Mouse (Mus musculus): Measurements from ENCODE around the gene Chchd1.
A peak's percentile ranks its signal among the peaks of the same experiment; 100 is the strongest.

The Chchd1 gene

DNA sequence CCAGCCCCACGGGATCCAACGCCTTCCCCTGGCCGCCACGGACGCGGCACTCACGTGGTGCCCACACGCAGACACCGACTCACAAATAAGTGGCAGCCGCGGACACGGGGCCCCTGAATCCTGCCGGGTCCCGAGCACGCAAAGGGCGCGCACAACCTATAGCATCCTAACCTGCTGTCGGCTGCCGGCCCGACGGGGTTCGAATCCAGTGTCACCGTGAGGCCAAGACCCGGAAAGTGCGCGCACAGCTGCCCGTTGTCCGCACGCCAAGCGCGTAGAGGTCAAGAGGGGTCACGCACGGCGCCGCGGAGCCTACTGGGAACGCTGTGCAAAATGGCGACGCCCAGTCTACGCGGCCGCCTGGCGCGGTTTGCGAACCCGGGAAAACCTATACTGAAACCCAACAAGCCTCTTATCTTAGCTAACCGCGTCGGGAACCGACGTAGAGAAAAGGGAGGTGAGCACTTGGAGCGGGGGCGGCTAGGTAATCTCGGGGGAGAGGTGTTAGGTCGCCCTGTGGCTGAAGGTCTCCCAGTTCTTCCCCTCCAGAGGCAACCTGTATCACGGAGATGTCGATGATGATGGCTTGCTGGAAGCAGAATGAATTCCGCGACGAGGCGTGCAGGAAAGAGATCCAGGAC is at the start of gene Chchd1:
Chchd1 (plus strand) TSS at position 266 of the 641 bp plus-strand sequence.
- DNase-seq, result peak; percentile 91 to 95

DNA sequence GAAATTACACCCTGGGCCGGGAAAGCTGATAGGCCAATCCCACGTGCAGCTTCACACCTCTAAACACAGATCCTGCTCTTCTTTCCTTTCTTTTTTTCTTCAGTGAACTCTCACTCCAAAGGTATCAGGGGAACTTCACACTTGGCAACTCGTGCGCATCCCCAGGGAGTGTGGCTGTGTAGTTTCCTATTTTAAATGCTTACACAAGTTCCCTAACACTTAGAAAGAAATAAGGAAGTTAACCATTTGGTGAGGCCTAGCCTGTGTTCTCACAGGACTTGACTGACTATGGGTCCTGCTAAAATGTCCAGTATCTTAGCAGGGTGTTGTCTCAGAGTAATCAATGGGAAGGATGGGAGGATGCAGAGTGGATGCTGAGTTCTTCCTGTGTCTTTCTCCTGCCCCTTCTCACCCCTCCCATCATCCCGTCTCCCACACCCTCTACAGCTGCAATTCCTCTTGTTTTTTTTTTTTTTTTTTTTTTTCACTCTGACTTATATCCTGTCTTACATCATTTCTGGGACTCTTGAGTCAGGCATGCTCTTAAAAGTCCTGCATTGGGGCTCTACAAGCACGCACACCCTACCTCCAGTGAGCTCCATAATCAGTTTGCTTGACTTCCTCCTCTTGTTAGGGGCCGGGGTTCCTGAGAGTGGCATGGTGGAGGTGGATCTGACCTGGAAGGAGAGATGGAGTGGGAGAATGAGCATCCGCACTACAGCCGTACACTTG is 48.0 kb upstream of the Chchd1 start:
- no peak for DNase-seq

DNA sequence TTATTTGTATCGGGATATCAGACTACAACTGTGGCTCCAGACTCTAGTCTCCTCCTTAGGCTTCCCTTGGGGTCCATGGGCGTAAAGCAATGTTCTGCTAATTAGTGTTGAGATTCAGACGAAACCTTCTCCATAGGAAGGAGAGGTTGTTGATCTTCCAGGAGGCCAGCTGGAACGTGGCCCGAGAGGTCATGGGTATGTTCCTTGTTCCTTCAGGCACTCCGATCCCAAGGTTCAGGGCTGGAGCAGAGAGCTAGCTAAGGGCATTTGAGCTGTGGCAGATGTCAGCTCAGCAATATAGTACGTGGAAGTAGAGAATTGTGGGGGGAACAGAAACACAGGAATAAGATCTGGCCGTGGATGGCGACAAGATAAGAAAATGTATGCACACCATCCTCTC is 47.1 kb upstream of the Chchd1 start:
- no peak for DNase-seq

DNA sequence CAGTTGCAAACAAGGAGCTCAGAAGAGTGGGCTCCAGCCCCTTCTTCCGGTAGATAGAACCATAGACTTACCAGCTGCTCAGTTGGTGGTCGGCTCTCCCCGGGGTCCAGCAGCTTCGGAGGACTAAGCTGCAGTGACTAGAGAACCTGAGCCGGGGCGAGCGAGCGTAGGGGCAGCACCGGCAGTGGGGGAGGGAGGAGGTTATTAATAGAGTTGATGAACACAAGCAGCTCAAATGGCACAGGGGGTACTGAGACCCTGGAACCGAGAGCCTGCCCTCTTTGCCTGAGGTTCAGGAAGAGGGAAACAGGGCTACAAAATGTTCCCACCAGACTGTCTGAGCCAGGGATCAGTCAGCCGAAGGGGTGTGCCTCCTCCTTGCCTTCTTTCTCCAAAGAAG is 46.4 kb upstream of the Chchd1 start, which contains the start of gene Myoz1:
Myoz1 (minus strand) TSS at position 180 of the 400 bp plus-strand sequence.
- DNase-seq, result no peak

DNA sequence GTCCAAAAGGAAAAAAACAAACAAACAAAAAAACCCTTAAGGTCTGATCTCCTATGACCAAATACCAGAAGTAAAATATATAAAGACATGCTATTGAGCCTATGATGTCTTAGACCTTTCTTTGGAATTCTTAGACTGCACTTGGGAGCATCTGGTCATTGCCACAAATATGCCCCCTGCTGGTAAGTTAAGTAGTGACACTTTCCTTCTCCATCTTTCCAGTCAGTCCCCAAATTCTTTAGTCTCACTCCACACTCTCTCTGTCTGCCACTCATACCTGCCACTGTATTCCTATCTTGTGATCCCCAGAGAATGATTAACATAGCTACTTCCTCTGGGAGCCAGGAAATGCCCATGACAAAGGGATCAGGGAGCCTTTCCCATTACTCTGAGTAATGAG is 44.5 kb upstream of the Chchd1 start:
- DNase-seq, result peak; percentile 56 to 57

DNA sequence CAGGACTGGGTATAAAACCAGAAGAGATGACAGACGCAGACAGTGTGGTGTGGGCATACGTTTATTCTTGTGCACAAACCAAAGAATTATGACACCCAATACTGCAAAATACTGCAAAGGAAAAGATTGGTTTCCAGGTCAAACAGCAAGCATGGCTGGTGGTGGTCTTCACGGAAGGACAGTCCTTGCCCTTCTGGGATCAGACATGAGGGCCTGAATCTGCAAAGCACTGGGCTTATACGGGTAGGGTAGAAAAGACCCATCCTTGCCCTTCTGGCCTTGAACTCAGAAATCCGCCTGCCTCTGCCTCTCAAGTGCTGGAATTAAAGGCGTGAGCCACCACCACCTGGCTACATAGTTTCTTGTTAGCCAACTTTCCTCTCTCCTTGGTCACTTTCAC is 43.9 kb upstream of the Chchd1 start:
- DNase-seq, result no peak

DNA sequence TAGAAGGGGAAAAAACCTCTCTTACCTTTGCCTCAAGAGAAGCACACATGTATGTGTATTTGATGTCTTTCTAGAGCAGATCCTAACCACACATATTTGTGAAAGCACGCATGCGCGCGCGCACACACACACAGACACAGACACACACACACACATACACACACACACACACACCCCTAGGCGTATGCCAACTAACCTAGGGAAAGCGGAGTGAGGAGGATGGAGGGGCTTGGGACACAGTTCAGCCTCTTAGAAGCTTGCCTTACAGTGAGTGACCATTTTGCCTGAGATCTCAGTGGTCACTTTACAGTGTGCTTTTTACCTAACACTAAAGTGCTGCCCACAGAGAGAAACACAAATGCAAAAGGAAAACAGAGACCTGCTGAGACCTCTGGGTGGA is 43.1 kb upstream of the Chchd1 start:
- DNase-seq, result no peak

DNA sequence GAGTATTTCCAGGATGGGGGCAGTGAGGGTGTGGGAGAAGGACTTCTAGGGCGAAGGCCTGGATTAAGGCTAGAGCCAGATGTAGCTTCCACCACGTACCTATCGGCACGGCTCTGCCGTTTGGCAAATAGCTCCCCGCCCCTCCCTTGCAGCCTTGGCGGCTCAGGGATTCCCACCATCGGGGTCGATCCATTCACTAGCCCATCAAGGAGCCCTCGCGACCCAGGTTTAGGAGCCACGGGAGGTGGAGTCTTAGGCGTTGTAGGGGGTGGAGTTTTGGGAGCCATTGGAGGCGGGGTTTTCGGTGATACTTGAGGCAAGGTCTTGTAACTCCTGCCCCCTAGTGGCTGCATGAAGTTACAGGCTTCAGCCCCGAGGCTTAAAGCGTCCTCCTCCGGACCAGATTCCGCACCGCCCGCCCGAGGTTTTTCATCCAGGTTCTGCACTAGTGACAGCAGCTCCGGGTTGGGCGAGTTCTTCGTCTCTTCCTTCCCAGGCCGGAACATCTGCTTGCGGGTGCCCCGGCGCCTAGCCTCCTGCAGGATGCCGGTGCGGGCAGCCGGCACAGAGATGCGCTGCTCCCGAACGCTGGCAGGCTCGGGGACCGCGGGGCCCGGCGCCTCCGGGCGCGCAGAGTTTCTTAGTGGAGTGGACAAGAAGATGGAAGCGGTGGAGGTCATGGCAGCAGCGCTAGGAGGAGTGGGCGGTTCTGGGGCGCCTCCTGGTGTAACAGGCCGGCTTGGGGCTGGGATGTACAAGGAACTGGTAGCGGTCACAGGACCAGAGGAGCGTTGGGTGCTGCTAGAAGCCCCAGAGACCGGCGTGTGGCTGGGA is 41.8 kb upstream of the Chchd1 start:
- peak; percentile 95 to 97 for DNase-seq

DNA sequence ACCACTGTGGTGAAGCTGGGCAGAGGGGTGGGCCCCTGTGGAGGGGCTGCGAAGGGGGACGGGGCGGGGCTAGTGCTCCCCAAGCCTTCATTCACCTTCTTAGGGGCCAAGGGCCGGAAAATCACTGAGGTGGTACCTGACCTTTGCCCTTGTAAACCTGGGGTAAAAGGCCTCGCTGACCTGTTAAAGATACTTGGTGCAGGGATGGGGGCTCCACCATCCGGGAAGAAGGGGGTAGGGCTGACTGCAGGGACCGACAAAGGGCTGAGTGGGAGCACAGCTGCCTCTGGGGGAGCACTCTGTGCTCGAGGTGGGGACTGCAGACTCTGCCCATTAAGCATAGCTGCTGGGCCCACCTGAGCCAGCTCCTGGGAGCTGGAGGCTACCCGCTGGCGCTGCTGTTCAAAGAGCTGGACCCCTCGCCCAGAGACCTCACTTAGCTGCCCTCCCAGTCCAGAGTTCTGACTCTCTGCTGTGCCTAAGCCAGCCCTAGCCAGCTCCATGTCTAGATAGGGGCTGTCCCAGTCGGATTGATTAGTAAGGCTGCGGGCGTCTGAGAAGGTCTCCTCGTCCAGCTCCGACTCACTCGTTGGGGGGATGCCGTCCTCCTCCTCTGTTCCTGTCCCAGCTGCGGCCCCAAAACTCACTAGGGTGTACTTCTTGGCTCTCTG is 41.0 kb upstream of the Chchd1 start:
- peak; percentile 41 to 52 for DNase-seq

DNA sequence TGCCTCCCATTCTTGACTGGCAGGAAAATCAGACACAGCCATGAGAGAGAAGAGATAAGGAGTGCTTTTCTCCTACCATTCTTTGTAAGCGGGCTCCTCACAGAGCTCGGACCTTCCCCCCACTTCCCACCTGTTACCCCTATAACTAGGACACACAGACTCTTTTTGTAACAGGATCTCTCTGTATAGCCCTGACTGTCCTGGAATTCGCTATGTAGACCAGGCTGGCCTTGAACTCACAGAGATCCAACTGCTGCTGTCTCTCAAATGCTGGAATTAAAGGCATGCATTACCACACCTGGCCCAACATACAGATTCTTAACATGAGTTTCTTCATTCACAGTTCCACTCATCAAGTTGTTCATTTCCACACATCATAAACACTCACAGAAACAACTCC is 40.1 kb upstream of the Chchd1 start:
- no peak for DNase-seq

DNA sequence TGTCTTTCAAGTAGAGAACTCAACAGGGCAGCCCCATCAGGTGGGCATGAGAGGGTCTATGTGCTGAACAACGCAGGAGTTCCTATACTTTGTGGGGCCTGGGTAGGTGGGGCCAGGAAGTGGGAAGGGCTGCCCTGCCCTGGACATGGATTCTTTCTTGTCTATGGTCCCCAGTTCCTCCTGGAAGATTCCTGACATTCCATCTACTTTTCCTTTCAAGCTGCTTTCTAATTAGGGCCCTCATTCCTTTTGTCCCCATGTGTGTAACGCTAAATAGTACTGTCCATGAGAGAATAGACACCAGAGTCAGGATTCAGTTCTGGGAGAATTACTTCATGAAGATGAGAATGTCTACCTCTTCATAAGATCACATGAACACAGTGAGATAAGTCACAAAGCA is 39.2 kb upstream of the Chchd1 start:
- no peak for DNase-seq

DNA sequence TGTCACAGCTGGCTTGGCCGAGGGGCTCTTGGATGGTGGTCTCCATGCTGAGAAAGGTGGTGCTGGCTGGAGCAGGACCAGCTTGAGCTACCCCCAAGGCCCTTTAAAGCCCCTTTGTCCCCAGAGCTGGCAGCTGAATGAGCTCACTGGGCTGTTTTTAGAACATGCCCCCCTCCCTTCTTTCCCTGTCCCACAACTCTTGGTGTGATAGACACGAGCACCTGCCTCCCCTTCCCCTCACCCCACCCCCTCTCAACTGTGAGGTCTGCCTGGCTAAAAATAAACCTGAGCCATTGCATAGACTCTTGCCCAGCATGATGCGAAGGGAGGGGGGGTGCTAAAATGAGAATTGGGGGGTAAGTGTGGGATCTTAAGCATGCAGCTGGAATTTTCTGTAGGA is 38.4 kb upstream of the Chchd1 start:
- no peak for DNase-seq

DNA sequence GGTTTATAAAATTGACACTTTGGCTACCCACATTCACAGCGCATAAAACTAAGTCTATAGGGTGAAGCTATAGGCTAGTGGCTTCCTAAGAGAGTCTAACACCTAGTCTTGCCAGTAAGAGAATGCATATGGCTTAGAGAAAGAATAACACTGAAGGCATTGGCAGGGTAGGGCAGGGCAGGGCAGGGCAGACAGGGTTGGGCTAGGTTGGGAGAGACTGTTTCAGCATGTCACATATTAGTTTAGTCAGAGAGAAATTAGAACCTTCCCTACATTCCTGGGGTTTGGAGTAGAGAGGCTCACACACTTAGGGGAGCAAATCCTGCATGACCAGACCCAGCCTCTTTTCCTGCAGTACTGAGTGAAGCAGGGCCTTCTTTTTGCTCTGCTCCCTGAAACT is 35.3 kb upstream of the Chchd1 start:
- no peak for DNase-seq

DNA sequence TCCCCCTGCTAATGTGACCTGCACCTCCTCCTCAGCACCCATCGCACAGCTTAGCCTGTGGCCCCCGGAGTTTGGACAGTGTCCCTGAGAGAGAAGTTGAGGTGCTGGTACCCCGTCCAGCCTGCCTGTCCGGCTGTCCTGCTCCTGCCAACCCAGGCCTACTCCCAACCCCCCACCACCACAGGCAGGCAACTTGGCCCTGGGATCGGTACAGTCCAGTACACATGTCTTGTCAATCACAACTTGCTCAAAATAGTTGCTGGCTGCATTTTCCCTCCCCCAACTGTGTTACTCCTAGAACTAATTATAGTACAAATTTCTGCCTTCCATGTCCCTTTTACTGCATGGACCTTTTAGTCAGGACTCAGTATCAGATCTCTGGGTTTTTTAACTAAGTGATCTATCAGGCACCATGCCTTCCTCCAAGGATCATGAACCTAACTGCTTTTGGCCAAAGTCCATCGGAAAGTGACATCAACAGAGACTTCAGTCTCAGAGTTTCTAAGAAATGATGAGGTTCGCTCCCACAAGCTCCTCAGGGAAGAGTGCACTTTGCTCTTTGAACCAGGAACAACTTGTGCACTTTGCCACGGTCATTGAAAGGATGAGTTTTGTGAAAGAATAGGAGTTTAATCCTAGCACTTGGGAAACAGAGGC is 34.5 kb upstream of the Chchd1 start, which contains the start of gene Synpo2l:
Synpo2l (minus strand) TSS at position 201 of the 657 bp plus-strand sequence.
- peak; percentile 77 to 84 for DNase-seq

DNA sequence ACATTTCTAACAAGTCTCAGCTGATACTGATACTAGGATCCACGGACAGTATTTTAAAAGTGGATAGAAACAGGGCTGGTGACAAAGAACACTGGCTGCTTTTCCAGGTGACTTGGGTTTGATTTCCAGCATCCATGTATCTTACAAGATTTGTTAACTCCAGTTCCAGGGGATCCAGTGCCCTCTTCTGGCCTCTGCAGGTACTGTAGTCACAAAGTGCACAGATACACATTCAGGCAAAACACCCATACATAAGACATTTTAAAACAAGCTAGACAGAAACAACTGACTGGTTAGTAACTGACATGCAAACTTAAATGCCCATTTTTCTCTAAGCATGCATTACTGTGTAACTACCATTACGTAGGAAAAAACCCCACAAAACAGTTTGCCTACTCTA is 29.8 kb upstream of the Chchd1 start:
- DNase-seq, result peak; percentile 53 to 73

DNA sequence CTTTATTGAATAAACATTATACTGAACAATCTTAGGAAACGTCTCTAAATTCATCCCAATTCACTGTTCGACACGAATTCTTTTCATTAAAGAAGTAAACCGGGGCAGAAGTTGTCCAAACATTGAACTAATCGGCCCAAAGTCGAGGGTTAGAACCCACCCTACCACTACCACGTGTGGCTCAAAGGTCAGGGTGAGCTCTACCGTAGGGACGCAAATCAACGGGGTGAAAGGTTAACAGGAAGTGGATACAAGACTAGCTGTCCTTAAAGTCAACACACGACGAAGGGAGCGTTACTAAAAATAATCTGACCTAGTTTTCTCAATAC is 29.1 kb upstream of the Chchd1 start:
- DNase-seq, result peak; percentile 80 to 89

DNA sequence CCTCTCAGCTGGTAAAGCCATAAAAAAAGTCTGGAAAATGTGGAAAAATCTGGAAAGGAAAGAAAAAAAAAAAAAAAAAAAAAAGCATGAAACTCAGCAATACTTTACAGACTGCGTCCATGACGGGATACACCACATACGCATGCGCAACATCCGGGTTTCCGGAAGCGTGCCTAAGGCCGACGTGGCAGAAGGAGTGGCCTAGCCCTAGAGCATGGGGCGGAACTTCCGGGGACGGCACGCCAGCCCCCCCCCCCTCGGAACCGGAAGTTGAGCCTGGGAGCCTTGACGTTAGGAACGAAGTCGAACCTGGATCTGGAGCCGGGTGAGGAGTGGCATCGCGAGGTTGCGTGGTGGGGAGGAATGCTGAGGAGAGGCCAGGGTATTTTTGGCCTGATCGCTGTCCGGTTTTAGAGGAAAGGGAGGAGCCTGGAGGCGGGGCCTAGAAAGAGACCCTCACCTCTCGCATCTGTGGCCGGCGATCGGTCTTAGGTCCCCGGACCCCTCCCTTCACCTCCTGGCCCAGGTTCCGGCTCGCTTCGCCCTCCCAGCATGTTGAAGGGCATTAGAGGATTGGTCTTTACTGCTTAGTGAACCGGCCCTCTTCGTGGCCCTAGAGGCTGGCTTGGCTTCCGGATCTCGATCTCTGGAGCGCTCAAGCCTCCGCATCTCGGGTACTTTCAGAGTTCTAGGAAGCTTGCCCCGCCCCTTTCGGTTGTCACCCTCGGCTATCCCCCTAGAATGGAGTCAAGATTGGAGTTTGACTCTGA is 28.6 kb upstream of the Chchd1 start, which contains the start of gene Sec24c:
Sec24c (plus strand) TSS at position 245 of the 770 bp plus-strand sequence.
- peak; percentile 98 to 99 for DNase-seq

DNA sequence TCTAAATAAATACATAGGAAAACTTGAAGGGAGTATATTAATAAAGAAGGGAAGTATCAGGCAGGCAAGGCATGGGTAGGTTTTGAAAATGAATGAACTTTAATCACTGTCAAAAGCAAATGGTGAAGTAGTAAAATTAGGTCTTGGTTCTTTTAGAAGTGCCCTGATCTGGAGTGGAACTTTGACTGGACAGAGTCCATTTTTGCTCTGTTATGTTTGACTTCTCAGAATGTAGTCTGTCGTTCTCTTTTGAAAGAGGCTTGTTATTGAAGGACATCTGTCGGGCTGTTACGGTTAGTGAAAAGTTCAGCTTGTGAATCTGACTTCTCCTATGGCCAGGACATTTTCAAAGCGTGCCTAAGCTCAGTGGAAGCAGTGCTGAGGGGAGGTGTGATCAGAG is 24.9 kb upstream of the Chchd1 start:
- DNase-seq, result no peak

DNA sequence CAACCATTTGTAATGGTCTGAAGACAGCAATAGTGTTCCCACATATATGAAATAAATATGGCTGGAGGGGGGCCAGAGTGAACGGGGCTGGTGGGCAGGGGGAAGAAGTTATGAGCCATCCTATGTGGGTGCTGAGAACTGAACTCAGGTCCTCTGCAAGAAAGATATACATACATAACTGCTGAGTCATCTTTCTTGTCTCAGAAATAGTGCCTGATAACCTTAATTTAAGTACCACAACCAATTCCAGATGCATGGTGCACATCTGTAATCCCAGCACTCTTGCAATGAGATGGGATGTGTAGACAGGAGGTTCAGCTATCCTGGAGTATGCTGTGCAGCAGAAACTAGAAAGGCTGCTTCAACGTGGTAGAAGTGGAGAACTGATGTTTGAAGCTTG is 21.1 kb upstream of the Chchd1 start:
- no peak for DNase-seq

DNA sequence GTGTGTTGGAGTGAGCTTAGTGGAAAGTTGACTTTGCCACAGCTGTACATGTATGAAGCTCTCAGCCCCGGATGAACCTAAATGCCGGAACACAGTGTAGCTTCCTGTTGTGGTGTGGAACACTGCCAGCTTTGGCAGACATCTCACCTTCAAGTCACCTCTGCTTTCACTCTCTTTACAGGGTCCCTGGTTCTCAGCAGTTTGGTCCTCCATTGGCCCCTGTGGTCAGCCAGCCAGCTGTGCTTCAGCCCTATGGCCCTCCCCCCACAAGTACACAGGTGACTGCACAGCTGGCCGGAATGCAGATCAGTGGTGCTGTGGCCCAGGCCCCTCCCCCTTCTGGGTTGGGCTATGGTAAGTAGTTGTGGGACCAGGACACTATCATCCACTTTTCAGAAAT is 20.3 kb upstream of the Chchd1 start:
- DNase-seq, result peak; percentile 46 to 76

DNA sequence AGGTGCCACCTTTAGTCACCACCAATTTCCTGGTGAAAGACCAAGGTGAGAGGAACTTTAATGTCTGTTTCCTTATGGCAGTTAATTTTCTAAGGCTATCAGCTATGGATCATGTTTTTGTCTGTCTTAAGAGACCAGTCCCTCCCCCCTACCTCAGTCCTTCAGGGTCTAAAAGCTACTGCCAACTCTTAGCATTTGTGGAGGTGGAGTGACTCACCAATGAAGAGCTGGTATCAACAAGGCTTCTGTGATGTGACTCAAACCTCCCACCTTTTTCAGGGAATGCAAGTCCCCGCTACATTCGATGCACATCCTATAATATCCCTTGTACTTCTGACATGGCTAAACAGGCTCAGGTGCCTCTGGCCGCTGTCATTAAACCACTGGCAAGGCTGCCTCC is 16.2 kb upstream of the Chchd1 start:
- no peak for DNase-seq

DNA sequence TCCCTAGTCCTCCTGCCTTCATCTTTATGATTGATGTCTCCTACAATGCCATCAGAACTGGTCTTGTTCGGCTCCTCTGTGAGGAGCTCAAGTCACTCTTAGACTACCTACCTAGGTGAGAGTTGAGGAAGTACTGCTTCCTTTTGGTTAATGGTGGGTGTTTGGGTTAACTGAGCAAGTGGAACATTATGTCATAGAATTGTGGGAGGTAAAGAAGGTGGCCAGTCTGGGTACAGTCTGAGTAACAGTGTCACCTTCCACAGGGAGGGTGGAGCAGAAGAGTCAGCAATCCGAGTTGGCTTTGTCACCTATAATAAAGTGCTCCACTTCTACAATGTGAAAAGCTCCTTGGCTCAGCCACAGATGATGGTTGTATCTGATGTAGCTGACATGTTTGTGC is 13.8 kb upstream of the Chchd1 start:
- no peak for DNase-seq

Measured in kidney, postnatal 36 days (tissue).